Mouse (Mus musculus) CH12.LX (cell line): Measurements from ENCODE around the gene Drc3. TPM values are rescaled to one million over a fixed set of nuclear protein-coding genes. Genes with fewer than 3 reads are reported as not detected.
A peak's percentile ranks its signal among the peaks of the same experiment; 100 is the strongest.

Experiments used
- DNase-seq: peaks from one replicate; pipeline ENCODE4 v3.0.0-alpha.2; 2013; ENCODE audit errors: extremely low read depth
- H3K27ac ChIP-seq: 2 replicates; pipeline ENCODE4 v1.5.1; 2012; ENCODE audit warnings: low read depth, mild to moderate bottlenecking, control low read depth, moderate library complexity; ENCODE audit not compliant: insufficient read depth
- H3K27me3 ChIP-seq: replicated peaks from 2 replicates; pipeline ENCODE3; 2012; ENCODE audit warnings: inconsistent platforms
- H3K36me3 ChIP-seq, 2 experiments: replicated peaks in 1 of 2; 2 replicates each; pipeline versions ENCODE3 to v1.6.1; 2012; ENCODE audit warnings: inconsistent platforms in 1 of 2, low read length in 1 of 2, mild to moderate bottlenecking in 1 of 2, mixed read lengths in 1 of 2, moderate library complexity in 1 of 2; ENCODE audit not compliant: control insufficient read depth in 1 of 2, insufficient read depth in 1 of 2
- H3K4me1 ChIP-seq, 2 experiments: 2 replicates each; pipeline ENCODE4 v1.6.1; 2012; ENCODE audit warnings: inconsistent platforms in 1 of 2, moderate library complexity in 1 of 2; ENCODE audit not compliant: insufficient read depth in 2 of 2, control insufficient read depth in 1 of 2
- H3K4me2 ChIP-seq: 2 replicates; pipeline ENCODE4 v1.6.1; 2012; ENCODE audit warnings: low read depth, mild to moderate bottlenecking, control low read depth; ENCODE audit not compliant: poor library complexity, insufficient read depth, severe bottlenecking
- H3K4me3 ChIP-seq, 3 experiments: fragments of 150-350 bp in 1 of 3; sonication (generic) in 1 of 3; replicated peaks in 1 of 3; 2 replicates each; pipeline versions ENCODE3 to v1.5.1; 2011 to 2012; ENCODE audit warnings: low read depth in 2 of 3, low read length in 2 of 3, mild to moderate bottlenecking in 2 of 3, moderate library complexity in 2 of 3, control low read depth in 1 of 3, improper control_type of control experiment in 1 of 3, inconsistent platforms in 1 of 3, mixed read lengths in 1 of 3; ENCODE audit not compliant: poor library complexity in 1 of 3
- H3K79me2 ChIP-seq: replicated peaks from 2 replicates; pipeline ENCODE4 v1.6.1; 2012; ENCODE audit warnings: mild to moderate bottlenecking, moderate library complexity; ENCODE audit not compliant: control insufficient read depth, poor library complexity, insufficient read depth, severe bottlenecking; ENCODE audit errors: extremely low read depth
- H3K9ac ChIP-seq: 2 replicates; pipeline ENCODE4 v1.6.1; 2012; ENCODE audit warnings: low read depth, mild to moderate bottlenecking, control low read depth, moderate library complexity; ENCODE audit not compliant: insufficient read depth
- H3K9me3 ChIP-seq: replicated peaks from 2 replicates; pipeline ENCODE3; 2012; ENCODE audit warnings: low read length, inconsistent platforms, mixed read lengths
- BHLHE40 ChIP-seq: IDR thresholded peaks from 2 replicates; pipeline ENCODE4 v1.6.1; 2011; ENCODE audit warnings: mild to moderate bottlenecking, low read depth, low read length, improper control_type of control experiment
- CHD2 ChIP-seq: IDR thresholded peaks from 2 replicates; pipeline ENCODE4 v1.6.1; 2011; ENCODE audit warnings: low read length, improper control_type of control experiment
- CTCF ChIP-seq, 2 experiments: IDR thresholded peaks in 1 of 2; conservative IDR thresholded peaks in 1 of 2; 2 replicates each; pipeline ENCODE4 v1.5.1; 2011 to 2012; ENCODE audit warnings: low read depth in 2 of 2, low read length in 2 of 2, improper control_type of control experiment in 1 of 2, inconsistent platforms in 1 of 2, mild to moderate bottlenecking in 1 of 2, moderate library complexity in 1 of 2
- E2F4 ChIP-seq: IDR thresholded peaks from 2 replicates; pipeline ENCODE4 v1.6.1; 2011; ENCODE audit warnings: low read depth, low read length, improper control_type of control experiment; ENCODE audit not compliant: insufficient replicate concordance
- ELF1 ChIP-seq: IDR thresholded peaks from 2 replicates; pipeline ENCODE4 v1.6.1; 2014; ENCODE audit warnings: low read depth, mild to moderate bottlenecking, inconsistent platforms, low read length, improper control_type of control experiment
- ETS1 ChIP-seq: conservative IDR thresholded peaks from 2 replicates; pipeline ENCODE4 v1.6.1; 2012; ENCODE audit warnings: low read depth, mild to moderate bottlenecking, inconsistent platforms, low read length, improper control_type of control experiment, moderate library complexity
- IRF4 ChIP-seq: IDR thresholded peaks from 2 replicates; pipeline ENCODE4 v1.6.1; 2014; ENCODE audit warnings: low read depth, mild to moderate bottlenecking, inconsistent platforms, low read length, improper control_type of control experiment
- JUN ChIP-seq: IDR thresholded peaks from 2 replicates; pipeline ENCODE4 v1.6.1; 2011; ENCODE audit warnings: low read depth, mild to moderate bottlenecking, low read length, improper control_type of control experiment, moderate library complexity; ENCODE audit not compliant: insufficient read depth
- JUND ChIP-seq: conservative IDR thresholded peaks from 2 replicates; pipeline ENCODE4 v1.6.1; 2011; ENCODE audit warnings: low read depth, low read length, improper control_type of control experiment
- KAT2A ChIP-seq: IDR thresholded peaks from 2 replicates; pipeline ENCODE4 v1.6.1; 2012; ENCODE audit warnings: low read length, improper control_type of control experiment, inconsistent platforms; ENCODE audit not compliant: insufficient replicate concordance
- MAFK ChIP-seq: IDR thresholded peaks from 2 replicates; pipeline ENCODE4 v1.6.1; 2011; ENCODE audit warnings: low read length, improper control_type of control experiment; ENCODE audit not compliant: insufficient replicate concordance
- MAX ChIP-seq: IDR thresholded peaks from 2 replicates; pipeline ENCODE4 v1.6.1; 2011; ENCODE audit warnings: low read length, improper control_type of control experiment
- MAZ ChIP-seq: IDR thresholded peaks from 2 replicates; pipeline ENCODE4 v1.6.1; 2012; ENCODE audit warnings: low read depth, mild to moderate bottlenecking, inconsistent platforms, low read length, improper control_type of control experiment, moderate library complexity
- MEF2A ChIP-seq: IDR thresholded peaks from 2 replicates; pipeline ENCODE4 v1.6.1; 2014; ENCODE audit warnings: low read depth, mild to moderate bottlenecking, inconsistent platforms, low read length, improper control_type of control experiment, borderline replicate concordance
- MXI1 ChIP-seq: IDR thresholded peaks from 2 replicates; pipeline ENCODE4 v1.6.1; 2011; ENCODE audit warnings: mild to moderate bottlenecking, low read depth, low read length, improper control_type of control experiment
- MYC ChIP-seq: IDR thresholded peaks from 2 replicates; pipeline ENCODE4 v1.6.1; 2011; ENCODE audit warnings: low read depth, mild to moderate bottlenecking, improper control_type of control experiment, low read length
- NRF1 ChIP-seq: IDR thresholded peaks from 2 replicates; pipeline ENCODE4 v1.6.1; 2014; ENCODE audit warnings: low read depth, mild to moderate bottlenecking, inconsistent platforms, low read length, improper control_type of control experiment, moderate library complexity
- PAX5 ChIP-seq: IDR thresholded peaks from 2 replicates; pipeline ENCODE4 v1.6.1; 2012; ENCODE audit warnings: low read length, inconsistent platforms, mixed read lengths
- RAD21 ChIP-seq: IDR thresholded peaks from 2 replicates; pipeline ENCODE4 v1.6.1; 2011; ENCODE audit warnings: low read depth, mild to moderate bottlenecking, low read length, improper control_type of control experiment, moderate library complexity
- RCOR1 ChIP-seq: conservative IDR thresholded peaks from 2 replicates; pipeline ENCODE4 v1.6.1; 2012; ENCODE audit warnings: low read depth, mild to moderate bottlenecking, inconsistent platforms, low read length, improper control_type of control experiment
- SIN3A ChIP-seq: IDR thresholded peaks from 2 replicates; pipeline ENCODE4 v1.6.1; 2012; ENCODE audit warnings: low read length, improper control_type of control experiment, inconsistent platforms
- TBP ChIP-seq: conservative IDR thresholded peaks from 2 replicates; pipeline ENCODE4 v1.6.1; 2011; ENCODE audit warnings: low read depth, low read length, improper control_type of control experiment
- TCF12 ChIP-seq: IDR thresholded peaks from 2 replicates; pipeline ENCODE4 v1.6.1; 2014; ENCODE audit warnings: low read depth, mild to moderate bottlenecking, inconsistent platforms, low read length, improper control_type of control experiment
- UBTF ChIP-seq: IDR thresholded peaks from 2 replicates; pipeline ENCODE4 v1.6.1; 2012; ENCODE audit warnings: low read depth, mild to moderate bottlenecking, inconsistent platforms, low read length, improper control_type of control experiment, moderate library complexity
- USF1 ChIP-seq: IDR thresholded peaks from 2 replicates; pipeline ENCODE4 v1.6.1; 2014; ENCODE audit warnings: low read depth, mild to moderate bottlenecking, inconsistent platforms, low read length, improper control_type of control experiment
- USF2 ChIP-seq: conservative IDR thresholded peaks from 2 replicates; pipeline ENCODE4 v1.6.1; 2011; ENCODE audit warnings: low read depth, low read length, improper control_type of control experiment
- ZC3H11A ChIP-seq: IDR thresholded peaks from 2 replicates; pipeline ENCODE4 v1.6.1; 2012; ENCODE audit warnings: low read depth, mild to moderate bottlenecking, inconsistent platforms, low read length, improper control_type of control experiment
- ZNF384 ChIP-seq: IDR thresholded peaks from 2 replicates; pipeline ENCODE4 v1.6.1; 2012; ENCODE audit warnings: low read depth, low read length, improper control_type of control experiment, inconsistent platforms
- dilution Hi-C: fragments of 300-500 bp; cut with MboI; formaldehyde crosslinking; loops from 2 replicates; pipeline ENCODE4 v1.14.3; 2020; ENCODE audit warnings: low sequenced_read_pairs; ENCODE audit not compliant: extremely low pct_unique_long_range_greater_than_20kb, extremely low pct_ligation_motif_present
- in situ Hi-C: fragments of 300-500 bp; cut with MboI; formaldehyde crosslinking; loops from 3 replicates; pipeline ENCODE4 v1.14.3; 2019; ENCODE audit warnings: low sequenced_read_pairs, low pct_ligation_motif_present, low pct_unique_long_range_greater_than_20kb, mixed read lengths
- polyA plus RNA-seq: library from polyadenylated mRNA; unstranded; fragments of >175 nt; gene quantifications from 2 replicates; pipeline ENCODE4 v1.2.1, GENCODE M21; 2012; ENCODE audit warnings: low read depth; ENCODE audit not compliant: insufficient read length
- total RNA-seq, 2 experiments: library from RNA; depleted of rRNA; stranded (reverse); fragments of 300-350 nt in 1 of 2; fragments of >200 nt in 1 of 2; gene quantifications; 2 replicates each; pipeline ENCODE4 v1.2.3; 2012 to 2014

The Drc3 gene
- total and polyA plus RNA-seq, 3 experiments: 1.4 to 3.9 (median 1.9) TPM

- H3K9ac ChIP-seq: peak within 1 kb of the TSS; percentile 87
- TF ChIP-seq IRF4: no peak
- TF ChIP-seq MAFK: no peak
- TF ChIP-seq CTCF (conservative IDR thresholded peaks at IDR 0.05 in 1 of 2, IDR thresholded peaks at IDR 0.05 in 1 of 2; ENCODE audit: low read depth in 2 of 2, low read length in 2 of 2): no peak
- TF ChIP-seq PAX5: no peak
- no peak for TF ChIP-seq USF1
- no peak for TF ChIP-seq MAX
- no peak for TF ChIP-seq JUN
- TF ChIP-seq ELF1: 0 out of 2 replicates have a peak, but pooled peaks have one; percentile 17
- TF ChIP-seq MEF2A: no peak
- no peak for TF ChIP-seq ZC3H11A
- TF ChIP-seq TBP: 0 out of 2 replicates have a peak, but pooled peaks have one; percentile 20
- no peak for TF ChIP-seq ZNF384
- TF ChIP-seq TCF12: no peak
- TF ChIP-seq RCOR1: no peak
- TF ChIP-seq NRF1: no peak
- 0 out of 2 replicates have a peak, but pooled peaks have one; percentile 60 for TF ChIP-seq UBTF
- no peak for TF ChIP-seq E2F4
- no peak for TF ChIP-seq MXI1
- 0 out of 2 replicates have a peak, but pooled peaks have one; percentile 19 for TF ChIP-seq KAT2A
- TF ChIP-seq USF2: no peak
- peak; percentile 28; the same call in 1 of the 2 replicates for TF ChIP-seq MAZ
- TF ChIP-seq CHD2: 0 out of 2 replicates have a peak, but pooled peaks have one; percentile 15
- TF ChIP-seq SIN3A: no peak
- TF ChIP-seq ETS1: no peak
- no peak for TF ChIP-seq RAD21
- no peak for TF ChIP-seq MYC
- TF ChIP-seq JUND: no peak
- TF ChIP-seq BHLHE40: 0 out of 2 replicates have a peak, but pooled peaks have one; percentile 8
- peaks cover 7 to 54% of the 10 kb centered on the region in 2 experiments for H3K4me1 ChIP-seq
- H3K4me2 ChIP-seq: peak within 1 kb of the TSS; percentile 86
- H3K9me3 ChIP-seq: no peaks in the 10 kb centered on the region
- no peaks in the 10 kb centered on the region for H3K27me3 ChIP-seq
- peaks cover 0 to 28% of the 10 kb centered on the region in 2 experiments for H3K36me3 ChIP-seq
- dilution Hi-C loops (no loop called here), in situ Hi-C loops (loop anchor here (5.0 to 25.0 kb wide), 3 partner anchors 163 to 331 kb away; no protein-coding TSS in a partner anchor)
- H3K79me2 ChIP-seq: peaks cover 35% of the 10 kb centered on the region
- DNase-seq: no peak
- H3K4me3 ChIP-seq: peak within 1 kb of the TSS; percentile 80 to 94 (median 87)
- peak within 1 kb of the TSS; percentile 70 for H3K27ac ChIP-seq
These were observed 64.8 kb downstream of the Drc3 start, which contains the start of gene Atpaf2 for GRCm38 (mm10) chr11:60417717-60418472. TSS of gene Atpaf2 (minus strand) at chr11:60418457.
